Mouse (Mus musculus): ENCODE results near the gene Ak4.

DNA sequence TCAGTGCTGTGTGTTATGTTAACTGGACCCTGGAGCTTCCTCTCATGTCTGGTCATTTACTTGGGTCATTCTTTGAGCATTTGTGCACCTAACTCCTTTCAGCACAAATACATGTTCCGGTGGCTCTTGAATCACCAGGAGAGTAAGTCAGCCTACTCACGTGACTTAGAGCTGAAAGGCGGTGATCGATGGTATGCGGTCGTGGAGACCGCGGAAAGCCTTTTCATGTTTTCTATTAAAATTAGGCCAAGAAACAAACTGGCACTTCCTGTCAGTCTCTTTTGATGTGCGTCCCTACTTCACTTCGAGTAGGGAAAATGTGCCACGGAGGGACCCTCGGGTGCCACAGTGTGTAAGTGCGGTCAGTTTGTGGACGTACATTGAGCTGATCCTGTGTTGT lies 96.8 kb downstream of the Ak4 start:
- TF ChIP-seq CHD2 (IDR thresholded peaks at IDR 0.05; ENCODE audit: low read depth, low read length) (no peak), ZNF384 (IDR thresholded peaks at IDR 0.05; ENCODE audit: low read depth, low read length) (no peak)

Measured in ES-E14 (cell line).